Mouse (Mus musculus) frontal cortex, postnatal 36 days (tissue): Measurements from ENCODE around the gene Entpd8.

ENCODE experiments used
- DNase-seq, 2 experiments: peaks; one replicate each; pipeline ENCODE4 v3.0.0; 2022; ENCODE audit warnings: low spot score in 2 of 2

Entpd8 gene

DNA sequence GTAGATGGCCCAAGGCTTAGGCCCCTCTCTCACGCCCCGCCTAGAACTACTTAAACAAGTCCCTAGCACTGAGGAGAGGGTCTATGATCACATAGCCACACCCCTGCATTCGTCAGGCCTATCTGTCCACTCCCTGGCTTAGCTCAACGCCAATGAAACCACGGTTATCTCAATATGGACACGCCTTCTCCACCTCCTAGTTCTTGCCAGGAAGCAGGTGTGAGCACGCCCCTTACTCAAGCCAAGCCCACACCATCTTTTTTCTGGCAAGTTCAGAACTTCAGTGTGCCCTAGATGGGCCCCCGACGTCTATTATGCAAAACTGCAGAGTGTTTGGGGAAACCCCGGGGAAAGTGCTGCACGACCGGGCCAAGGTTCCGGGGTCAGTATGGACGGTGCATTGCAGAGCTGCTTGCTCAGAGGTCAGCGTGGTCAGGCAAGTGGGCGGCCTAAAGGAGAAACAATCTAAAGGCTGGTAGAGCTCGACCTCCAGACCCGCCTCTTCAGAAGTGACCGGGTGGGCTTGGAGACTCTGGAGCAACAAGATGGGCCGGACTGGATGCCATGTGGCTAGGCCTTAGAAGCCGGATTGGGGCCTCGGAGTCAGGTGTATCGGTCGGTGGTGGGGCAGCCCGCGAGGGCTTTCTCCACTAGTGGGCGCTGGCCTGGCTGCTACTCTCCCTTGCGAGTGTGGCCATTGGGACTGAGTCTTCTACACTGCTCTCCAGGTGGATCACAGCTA, 15.2 kb downstream of the Entpd8 start, which contains the start of gene Noxa1:
Noxa1 (minus strand) TSS at position 41 of the 742 bp plus-strand sequence.
- DNase-seq: no peak

DNA sequence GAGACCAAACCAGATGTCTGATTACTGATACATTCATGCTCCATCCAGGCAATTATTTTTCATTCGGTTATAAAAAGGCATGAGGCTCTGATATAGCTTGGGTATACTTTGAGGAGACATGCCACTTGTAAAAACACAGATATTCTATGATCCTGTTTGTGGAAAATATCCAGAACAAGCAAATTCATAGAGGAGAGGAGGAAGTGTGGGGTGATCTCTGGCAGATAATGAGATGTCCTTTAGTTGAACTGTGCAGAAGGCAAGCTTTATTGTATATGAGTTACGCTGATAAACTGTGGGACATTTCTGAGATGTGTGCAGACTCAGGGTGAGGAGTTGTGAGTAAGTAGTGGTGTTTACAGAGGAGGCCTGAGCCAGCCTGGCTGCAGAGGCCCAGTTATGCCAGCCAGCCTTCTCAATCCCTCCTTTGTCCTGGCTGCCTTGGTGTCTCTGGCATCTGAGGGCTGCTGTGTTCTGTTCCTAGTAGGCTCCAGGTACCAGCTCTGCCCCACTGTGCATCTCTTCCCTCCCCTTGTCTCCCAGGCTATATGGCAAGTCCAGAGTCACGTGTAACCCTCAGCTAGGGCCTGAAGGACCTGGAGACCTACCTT, 18.0 kb downstream of the Entpd8 start:
- no peak for DNase-seq

DNA sequence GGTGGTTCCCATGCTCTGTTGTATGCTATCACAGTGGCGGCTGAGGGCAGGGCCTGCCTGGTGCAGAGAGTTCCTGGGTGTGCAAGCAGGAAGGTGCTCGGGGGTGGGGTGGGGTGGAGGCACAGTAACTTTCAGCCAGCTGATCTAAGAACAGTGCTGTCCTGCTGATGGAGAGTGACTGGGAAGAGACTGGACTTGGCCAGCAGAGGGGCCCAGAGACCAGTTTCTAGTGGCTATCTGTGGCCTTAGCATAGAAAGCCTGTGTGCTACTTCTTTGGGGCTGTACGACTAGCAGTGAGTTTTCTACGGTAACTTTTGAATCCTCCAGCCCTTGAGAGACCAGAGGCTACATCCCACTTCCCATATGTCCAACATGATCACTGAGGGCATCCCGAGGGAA, 18.9 kb downstream of the Entpd8 start:
- peak; percentile 18 to 26 for DNase-seq

DNA sequence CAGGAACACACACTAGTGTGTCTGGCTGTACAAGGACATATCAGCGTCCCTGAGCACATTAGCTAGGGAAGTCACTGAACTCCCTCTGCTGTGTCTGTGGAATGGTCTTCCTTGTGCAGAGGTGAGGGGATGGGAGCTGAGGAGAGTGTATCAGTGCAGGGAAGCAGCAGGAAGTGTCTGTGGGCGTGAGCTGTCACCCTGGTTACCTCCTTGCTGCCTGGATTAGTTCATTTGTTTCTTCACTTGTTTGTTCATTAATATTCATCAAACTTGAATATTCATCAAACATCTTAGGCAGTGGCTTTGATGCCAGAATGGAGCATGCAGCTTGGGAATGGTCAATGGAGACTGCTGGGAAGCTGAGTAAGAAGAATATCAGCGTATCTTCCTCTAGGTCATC, 19.6 kb downstream of the Entpd8 start:
- DNase-seq: peak in 1 of 2 experiments; percentile 7

DNA sequence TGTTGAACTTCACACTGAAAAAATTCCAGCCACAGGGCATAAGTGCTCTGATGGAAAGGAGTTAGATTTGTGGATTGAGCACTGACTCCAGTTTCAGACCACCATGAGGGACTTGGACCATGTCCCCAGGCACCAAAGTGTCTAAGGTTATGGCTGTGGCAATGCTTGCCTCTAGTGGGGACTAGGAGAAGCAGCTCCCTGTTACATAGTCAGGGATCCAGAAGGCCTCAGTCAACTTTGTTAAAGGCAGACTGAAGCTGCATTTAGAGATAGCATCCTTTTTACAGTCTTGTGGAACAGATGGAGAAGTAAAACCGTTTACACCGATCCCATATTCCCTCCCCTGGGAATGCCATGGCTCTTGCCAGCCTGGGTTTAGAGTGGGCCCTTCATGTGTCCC, 24.0 kb downstream of the Entpd8 start:
- peak in 1 of 2 experiments; percentile 8 for DNase-seq

DNA sequence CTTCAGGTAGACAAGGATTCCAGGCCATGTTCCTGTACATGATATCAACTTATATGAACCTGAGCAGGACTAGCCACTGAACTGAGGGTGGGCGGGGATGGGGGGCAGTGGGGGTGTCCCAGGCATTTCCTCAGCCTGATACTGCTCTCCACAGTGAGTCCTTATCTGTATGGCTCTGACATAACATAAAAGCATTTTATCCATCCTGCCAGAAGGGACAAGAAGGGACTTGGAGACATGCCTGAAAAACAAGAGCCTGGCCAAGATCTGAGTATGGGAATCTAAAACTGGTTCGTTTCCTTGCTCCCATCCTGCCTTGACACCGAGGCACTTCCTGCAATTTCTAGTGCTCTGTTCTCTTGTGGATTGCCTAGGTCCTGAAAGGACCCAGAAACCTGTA, 25.9 kb downstream of the Entpd8 start:
- no peak for DNase-seq

DNA sequence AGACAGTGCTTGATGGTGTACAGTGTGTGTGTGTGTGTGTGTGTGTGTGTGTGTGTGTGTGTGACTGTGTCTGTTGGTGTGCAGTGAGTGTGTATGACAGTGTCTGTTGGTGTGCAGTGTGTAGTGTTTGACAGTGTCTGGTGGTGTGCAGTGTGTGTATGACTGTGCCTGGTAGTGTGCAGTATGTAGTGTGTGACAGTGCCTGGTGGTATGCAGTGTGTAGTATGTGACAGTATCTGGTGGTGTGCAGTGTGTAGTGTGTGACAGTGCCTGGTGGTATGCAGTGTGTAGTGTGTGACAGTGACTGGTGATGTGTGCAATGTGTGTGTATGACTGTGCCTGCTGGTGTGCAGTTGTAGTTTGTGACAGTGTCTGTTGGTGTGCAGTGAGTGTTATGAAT, 29.4 kb downstream of the Entpd8 start:
- DNase-seq: no peak

DNA sequence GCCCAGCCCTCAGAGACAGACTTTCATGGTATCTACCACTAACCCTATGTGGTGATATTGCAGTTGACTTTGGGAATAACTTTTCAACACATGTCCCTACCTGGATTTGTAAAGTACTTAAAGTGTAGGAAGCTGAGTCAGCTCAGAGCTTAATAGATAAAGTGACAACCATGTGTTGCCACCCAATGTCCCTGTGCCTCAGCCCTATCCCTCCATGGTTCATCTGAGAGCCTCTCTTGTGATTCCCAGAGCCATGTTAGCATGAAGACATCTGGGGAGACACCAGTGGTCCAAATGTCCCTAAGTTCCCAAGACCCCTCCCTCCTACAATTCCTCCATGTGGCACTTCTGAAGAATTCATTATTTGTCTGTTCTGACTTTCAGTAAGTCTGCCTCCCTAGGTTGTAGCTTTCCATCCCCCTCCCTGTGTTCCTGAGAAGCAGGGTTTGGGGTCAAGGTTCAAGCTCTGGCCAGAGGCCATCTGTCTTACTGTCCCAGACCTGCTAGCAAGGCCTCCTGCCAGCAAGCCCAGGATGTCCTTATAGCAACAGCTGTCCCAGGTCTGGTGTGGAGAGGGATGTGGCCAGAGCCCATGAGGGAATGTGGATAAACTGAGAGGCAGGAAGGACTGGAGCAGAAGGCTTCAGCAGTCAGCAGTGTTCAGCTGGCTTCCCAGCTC, 30.5 kb downstream of the Entpd8 start:
- no peak for DNase-seq

DNA sequence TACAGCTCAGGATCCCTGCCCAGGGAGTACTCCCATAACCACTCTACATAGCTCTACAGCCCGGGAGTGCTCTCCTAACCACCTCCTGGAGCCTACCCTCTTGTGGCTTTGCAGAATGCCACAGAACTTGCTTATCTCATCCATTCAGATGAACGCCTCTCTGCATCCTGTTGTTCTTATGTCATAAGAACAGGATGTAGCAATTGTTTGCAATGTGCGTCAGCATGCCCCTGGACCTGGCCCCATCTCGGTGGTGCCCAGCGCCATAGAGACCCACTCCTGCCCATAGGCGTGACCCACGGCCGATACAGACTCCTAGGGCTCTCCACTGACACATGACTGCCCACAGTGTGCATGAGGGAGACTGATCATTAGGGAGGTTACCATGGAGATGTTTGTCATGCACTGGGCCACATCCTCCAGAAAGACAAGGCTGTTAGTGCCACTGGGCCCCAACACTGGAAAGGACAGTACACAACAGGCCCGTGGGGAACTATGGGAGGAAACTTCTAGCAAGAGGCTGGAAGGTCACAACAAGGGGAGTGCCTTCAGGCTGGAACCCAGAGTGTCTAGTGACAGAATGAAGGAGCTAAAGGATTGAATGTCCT, 31.2 kb downstream of the Entpd8 start:
- DNase-seq: no peak

DNA sequence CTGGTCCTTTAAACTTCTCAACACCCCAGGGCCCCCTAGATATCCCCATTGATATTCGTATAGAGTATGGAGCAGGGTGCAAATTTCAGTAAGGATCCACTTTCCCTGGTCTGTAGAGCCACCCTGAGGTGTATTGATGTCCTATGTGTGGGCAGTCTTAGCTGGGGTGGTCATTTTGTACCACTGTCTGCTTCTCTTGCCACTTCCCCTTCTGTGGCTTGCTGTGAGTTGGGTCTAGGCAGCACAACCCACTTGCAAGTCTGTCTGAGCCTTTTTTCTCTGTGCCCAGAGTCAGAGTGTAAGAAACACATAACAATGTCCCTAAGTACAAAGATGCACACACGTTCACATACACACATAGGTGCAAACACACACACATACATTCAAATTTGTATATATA, 34.2 kb downstream of the Entpd8 start:
- DNase-seq: no peak

DNA sequence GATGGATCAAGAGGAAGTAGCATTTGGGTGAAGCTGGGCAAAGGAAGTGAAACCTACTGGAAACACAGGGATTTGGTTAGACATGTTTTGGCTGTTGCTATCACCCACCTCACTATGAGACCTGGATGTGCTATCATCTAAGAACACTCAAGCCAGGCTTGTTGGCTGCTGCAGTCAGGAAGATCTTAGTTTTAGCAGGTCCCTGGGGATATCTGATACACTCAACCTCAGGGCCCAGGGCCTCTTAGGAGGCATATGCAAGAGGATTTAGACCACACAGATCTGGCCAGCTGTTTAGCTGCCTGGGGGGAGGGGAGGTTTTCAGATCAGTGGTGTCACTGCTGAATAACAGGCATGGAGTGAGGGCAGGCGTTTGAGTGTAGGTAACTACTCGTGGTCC, 35.3 kb downstream of the Entpd8 start:
- no peak for DNase-seq

DNA sequence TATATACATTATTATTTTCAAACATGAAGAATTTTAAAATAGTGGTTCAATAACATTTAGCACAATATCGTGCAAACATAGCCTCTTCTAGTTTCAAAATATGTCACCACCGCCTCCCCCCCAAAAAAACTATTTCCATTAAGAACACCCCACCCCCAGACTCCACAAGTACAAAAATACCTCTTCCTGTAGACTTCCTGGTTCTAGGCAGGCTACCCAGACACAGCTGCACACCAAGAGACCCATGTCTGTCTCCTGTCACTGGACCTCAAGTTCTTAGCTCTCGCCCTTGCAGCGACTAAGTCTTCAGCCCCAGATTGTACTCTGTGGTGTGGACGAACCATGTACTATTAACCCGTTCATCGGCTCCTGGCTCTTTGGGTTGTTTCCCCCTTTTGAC, 40.9 kb downstream of the Entpd8 start:
- DNase-seq: no peak

DNA sequence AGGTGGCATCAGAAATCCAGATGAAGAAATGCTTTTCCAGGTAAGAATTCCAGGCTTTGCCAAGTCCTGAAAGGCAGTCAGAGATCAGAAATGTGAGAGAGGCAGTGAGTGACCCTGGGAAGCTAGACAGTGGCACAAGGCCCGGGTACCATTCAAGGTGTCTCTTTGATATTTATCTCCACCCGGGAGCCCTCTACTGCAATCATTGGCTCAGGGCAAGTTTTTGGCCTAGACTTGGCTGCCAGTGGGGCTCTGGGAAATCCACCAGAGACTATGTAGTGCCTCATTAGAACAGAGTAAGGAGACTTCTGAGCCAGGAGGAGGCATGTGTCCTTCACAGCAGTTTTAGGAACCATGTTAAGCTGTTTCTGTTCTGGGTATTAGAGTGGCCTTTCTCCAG, 42.6 kb downstream of the Entpd8 start:
- no peak for DNase-seq

DNA sequence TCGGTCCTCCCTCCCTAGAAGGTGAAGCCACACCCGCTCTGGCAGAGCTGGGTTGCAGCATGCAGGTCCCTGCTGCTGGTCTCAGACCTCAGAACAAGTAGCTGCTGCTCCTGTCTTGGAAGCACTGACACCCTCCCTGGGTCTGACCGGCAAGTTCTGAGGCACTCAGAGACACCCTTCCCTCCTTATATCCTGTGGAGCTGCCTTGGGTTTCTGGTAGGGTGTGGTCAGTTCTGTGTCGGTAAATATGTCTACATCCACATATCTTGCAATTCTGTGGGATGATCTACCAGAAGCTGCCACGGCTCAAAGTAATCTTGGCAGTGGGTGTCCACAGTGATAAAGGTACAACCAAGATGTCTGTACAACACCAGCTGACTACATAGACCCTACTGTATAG, 43.4 kb downstream of the Entpd8 start:
- DNase-seq: no peak

DNA sequence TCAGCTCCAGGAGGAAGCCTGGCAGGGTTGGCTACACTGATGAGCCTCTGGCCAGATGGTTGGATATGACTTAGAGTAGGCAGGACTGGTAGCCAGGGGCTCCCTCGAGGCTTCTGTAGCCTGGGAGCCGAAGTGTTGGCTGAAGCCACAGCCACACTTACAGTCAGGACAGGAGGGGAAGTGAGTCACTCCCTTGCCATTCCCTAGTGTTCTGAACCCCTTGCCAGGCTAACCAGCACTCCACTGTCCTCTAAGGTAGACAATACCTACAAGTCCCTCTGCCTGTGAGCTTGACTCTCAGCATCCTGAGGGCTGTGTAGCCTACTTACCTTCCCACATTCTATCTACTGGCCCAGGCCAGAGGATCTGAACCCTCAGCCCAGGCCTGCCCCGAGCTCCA, 44.3 kb downstream of the Entpd8 start:
- DNase-seq: no peak

DNA sequence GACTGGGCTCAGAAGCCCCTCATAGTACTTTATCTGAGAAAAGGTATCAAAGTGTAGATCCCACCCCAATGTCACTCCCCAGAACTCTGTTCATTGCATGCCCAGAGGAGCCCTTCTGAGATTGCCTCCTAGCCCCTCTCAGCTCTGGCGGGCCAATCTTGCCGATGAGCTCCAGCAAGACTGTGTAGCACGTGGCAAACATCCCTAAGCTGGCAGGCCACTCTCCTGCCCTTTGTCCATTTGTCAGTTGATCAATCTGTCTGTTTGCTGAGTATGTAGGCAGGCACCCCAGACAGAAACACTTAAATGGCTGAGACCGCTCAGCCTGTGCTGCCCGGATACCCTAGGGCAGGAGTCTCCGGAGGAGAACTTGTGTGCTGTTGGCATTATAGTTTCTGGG, 45.0 kb downstream of the Entpd8 start:
- no peak for DNase-seq

DNA sequence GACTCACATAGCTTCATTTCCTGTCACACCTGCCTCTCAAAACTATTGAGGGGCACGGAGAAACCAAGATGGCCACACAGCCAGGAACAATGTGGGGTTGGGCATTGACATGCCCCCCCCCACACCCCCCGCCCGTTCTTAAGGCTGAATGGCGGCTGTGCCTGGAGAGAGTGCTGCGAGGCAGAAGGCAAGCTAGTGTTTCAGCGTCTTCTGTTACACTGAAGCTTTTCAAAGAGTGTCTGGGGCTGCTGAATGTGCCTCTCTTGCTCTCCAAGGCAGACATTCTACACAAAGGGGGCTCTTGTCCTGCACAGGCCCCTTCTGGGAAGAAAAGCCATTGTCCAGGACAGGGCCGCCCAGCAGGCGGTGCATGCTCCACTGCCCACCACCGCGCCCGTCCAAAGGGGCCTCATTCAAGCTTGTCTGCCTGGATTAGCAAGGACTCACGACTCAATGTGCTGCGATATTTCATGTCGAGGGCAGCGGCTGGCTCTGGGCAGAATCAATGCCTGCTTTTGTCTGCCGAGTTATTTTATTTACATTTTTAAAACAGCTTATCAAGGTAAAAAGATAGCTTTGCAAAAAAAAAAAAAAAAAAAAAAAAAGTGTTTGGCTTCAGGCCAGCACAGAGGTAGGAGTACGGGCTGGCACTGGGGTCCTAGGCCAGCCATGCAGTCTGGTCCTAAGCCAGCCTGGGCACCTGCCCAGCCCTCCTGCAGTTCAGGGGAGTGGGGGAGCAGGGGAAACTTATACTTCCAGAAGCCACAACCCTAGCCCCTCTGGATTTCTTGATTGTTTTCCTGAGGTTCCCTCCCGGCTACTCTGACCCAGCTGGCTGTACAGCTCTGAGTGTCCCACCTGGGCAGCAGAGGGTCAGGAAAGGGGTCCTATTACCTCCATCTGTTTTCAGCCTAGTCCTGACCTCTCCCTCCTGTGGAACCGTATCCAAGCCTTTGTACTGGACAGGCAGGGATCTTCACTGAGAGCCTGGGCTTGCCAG, 46.2 kb downstream of the Entpd8 start:
- peak; percentile 9 to 26 for DNase-seq

DNA sequence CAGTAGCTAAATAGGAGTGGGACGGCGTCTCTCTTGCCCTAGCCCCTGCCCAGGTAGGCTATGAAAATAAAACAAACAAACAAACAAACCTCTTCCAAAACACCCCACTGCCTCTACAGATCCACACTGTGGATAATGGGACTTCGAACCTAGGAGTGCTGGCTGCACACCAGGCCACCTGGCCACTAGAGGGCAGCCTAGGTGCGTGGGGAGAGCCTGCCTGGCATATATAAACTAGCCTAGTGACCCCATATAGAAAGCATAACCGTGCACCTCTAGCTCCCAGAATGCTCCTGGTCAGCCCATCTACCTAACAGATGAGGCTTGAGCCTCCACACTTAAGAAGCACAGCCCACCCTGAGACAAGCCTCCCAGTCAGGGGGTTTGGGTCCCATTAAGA, 47.1 kb downstream of the Entpd8 start:
- peak; percentile 13 to 26 for DNase-seq

DNA sequence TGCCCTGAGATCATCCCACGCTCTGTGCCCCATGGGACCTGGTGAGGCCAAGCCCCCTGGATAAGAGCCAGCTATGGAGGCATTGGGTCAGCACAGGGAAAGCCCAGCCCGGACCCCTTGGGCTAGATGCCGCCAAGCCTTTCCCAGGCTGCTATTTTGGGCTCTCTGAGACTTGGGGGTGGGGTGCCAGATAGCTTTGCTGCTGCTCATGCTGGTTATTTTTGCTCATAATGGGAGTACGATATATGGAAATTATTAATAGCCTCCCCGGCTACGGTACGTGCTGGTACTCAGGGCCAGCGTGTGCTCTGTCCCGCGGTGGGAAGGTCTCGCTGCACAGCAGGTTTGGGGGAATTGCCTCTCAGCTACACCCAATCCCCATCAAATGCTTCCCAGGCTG, 48.0 kb downstream of the Entpd8 start:
- DNase-seq: peak in 1 of 2 experiments; percentile 5

DNA sequence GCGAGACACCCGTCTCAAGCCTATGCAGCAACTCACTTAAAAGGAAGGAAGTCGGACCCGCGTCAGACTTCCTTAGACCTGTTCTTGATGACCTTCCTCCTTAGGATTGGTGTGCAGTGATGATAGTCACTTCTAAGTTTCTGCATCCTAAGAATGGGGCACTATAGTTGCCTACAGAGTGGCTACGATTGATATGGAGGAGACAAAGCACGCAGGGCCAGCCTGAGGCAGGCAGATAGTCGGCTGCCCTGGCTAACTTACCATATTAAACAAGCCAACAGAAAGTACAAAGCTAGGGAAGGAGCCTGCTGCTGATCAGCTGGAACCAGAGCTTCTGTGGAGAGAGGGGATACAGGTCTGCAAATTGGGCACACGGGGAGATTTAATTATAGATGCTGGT, 51.5 kb downstream of the Entpd8 start:
- no peak for DNase-seq
